Mouse (Mus musculus): ENCODE results near the gene Olfr70. TPM values are rescaled to one million over a fixed set of nuclear protein-coding genes. Genes with fewer than 3 reads are reported as not detected.

Olfr70 gene
- polyA plus RNA-seq (2015; fragmentation: Nextera tagmentation; extraction: Ambion mirVana) = not detected in 2 replicates

GRCm38 (mm10) chr4:43700707-43701106 lies at the start of gene Olfr70:
Gene Olfr70, minus strand, starts transcription at chr4:43700807.
- no peak for ATAC-seq (ENCODE audit: low FRiP score, low read depth)
- Histone ChIP-seq H3K9me3 (no peaks in the 10 kb centered on the region), H3K27me3 (no peaks in the 10 kb centered on the region), H3K4me3 (no peak within 1 kb of the TSS), H3K4me1 (no peaks in the 10 kb centered on the region), H3K27ac (no peak within 1 kb of the TSS), H3K36me3 (no peaks in the 10 kb centered on the region), H3K9ac (no peak within 1 kb of the TSS), H3K4me2 (replicated peaks) (no peak within 1 kb of the TSS)
- 79% methylated on average over 6 of the region's 6 CpGs for WGBS

- Histone ChIP-seq H3K4me1 (peaks cover 9% of the 10 kb centered on the region), H3K27me3 (no peaks in the 10 kb centered on the region), H3K9me3 (no peaks in the 10 kb centered on the region), H3K9ac (no peak overlapping the region), H3K4me3 (no peak overlapping the region), H3K36me3 (no peaks in the 10 kb centered on the region), H3K27ac (no peak overlapping the region), H3K4me2 (replicated peaks) (no peak overlapping the region)
- ATAC-seq (ENCODE audit: low FRiP score, low read depth) = no peak; the same call in 1 of the 2 replicates
- 19% methylated on average over 6 of the region's 6 CpGs for WGBS
Observed at GRCm38 (mm10) chr4:43745187-43745586, 44.6 kb upstream of the Olfr70 start.

GRCm38 (mm10) chr4:43743099-43743498 lies 42.5 kb upstream of the Olfr70 start:
- 37% methylated on average over 1 of the region's 1 CpGs for WGBS
- H3K4me1 ChIP-seq = peaks cover 11% of the 10 kb centered on the region
- ATAC-seq (ENCODE audit: low FRiP score, low read depth) = no peak

GRCm38 (mm10) chr4:43742637-43743036 lies 42.0 kb upstream of the Olfr70 start:
- WGBS = 13% methylated on average over 4 of the region's 4 CpGs

More at GRCm38 (mm10) chr4:43743099-43743498, 42.5 kb upstream of the Olfr70 start:
- Histone ChIP-seq H3K9me3 (no peaks in the 10 kb centered on the region), H3K4me3 (no peak overlapping the region), H3K27ac (no peak overlapping the region), H3K4me2 (replicated peaks) (no peak overlapping the region), H3K9ac (no peak overlapping the region), H3K36me3 (no peaks in the 10 kb centered on the region), H3K27me3 (no peaks in the 10 kb centered on the region)

GRCm38 (mm10) chr4:43741526-43741925 lies 40.9 kb upstream of the Olfr70 start:
- Histone ChIP-seq H3K4me2 (replicated peaks) (no peak overlapping the region), H3K36me3 (no peaks in the 10 kb centered on the region), H3K4me1 (peaks cover 19% of the 10 kb centered on the region), H3K27me3 (no peaks in the 10 kb centered on the region), H3K9me3 (no peaks in the 10 kb centered on the region), H3K27ac (no peak overlapping the region), H3K4me3 (no peak overlapping the region), H3K9ac (no peak overlapping the region)
- 64% methylated on average over 5 of the region's 5 CpGs for WGBS
- no peak for ATAC-seq (ENCODE audit: low FRiP score, low read depth)

More at GRCm38 (mm10) chr4:43742637-43743036, 42.0 kb upstream of the Olfr70 start:
- Histone ChIP-seq H3K4me1 (peaks cover 15% of the 10 kb centered on the region), H3K9me3 (no peaks in the 10 kb centered on the region), H3K4me2 (replicated peaks) (no peak overlapping the region), H3K36me3 (no peaks in the 10 kb centered on the region), H3K4me3 (no peak overlapping the region), H3K27me3 (no peaks in the 10 kb centered on the region), H3K27ac (no peak overlapping the region), H3K9ac (no peak overlapping the region)
- no peak for ATAC-seq (ENCODE audit: low FRiP score, low read depth)

GRCm38 (mm10) chr4:43738989-43739674 lies 38.5 kb upstream of the Olfr70 start:
- no peak overlapping the region for H3K4me2 ChIP-seq (replicated peaks)

GRCm38 (mm10) chr4:43737144-43737543 lies 36.5 kb upstream of the Olfr70 start:
- Histone ChIP-seq H3K9me3 (no peaks in the 10 kb centered on the region), H3K36me3 (no peaks in the 10 kb centered on the region), H3K27ac (peak overlapping the region; percentile 77), H3K9ac (no peak overlapping the region), H3K27me3 (no peaks in the 10 kb centered on the region), H3K4me1 (peaks cover 33% of the 10 kb centered on the region), H3K4me2 (replicated peaks) (no peak overlapping the region), H3K4me3 (no peak overlapping the region)
- ATAC-seq (ENCODE audit: low FRiP score, low read depth) = peak; percentile 72; the same call in 1 of the 2 replicates
- WGBS = 47% methylated on average over 6 of the region's 6 CpGs

More at GRCm38 (mm10) chr4:43738989-43739674, 38.5 kb upstream of the Olfr70 start:
- H3K9me3 ChIP-seq = no peaks in the 10 kb centered on the region
- no peak overlapping the region for H3K4me3 ChIP-seq
- WGBS = 64% methylated on average over 8 of the region's 8 CpGs
- H3K36me3 ChIP-seq = no peaks in the 10 kb centered on the region
- ATAC-seq (ENCODE audit: low FRiP score, low read depth) = no peak
- H3K27me3 ChIP-seq = no peaks in the 10 kb centered on the region
- H3K9ac ChIP-seq = no peak overlapping the region
- no peak overlapping the region for H3K27ac ChIP-seq
- H3K4me1 ChIP-seq = peaks cover 33% of the 10 kb centered on the region

- Histone ChIP-seq H3K4me2 (replicated peaks) (no peak overlapping the region), H3K36me3 (no peaks in the 10 kb centered on the region), H3K4me3 (no peak overlapping the region), H3K9me3 (no peaks in the 10 kb centered on the region), H3K27me3 (no peaks in the 10 kb centered on the region), H3K4me1 (peaks cover 68% of the 10 kb centered on the region), H3K27ac (no peak overlapping the region), H3K9ac (no peak overlapping the region; the same call in 1 of the 2 replicates)
- WGBS = 79% methylated on average over 5 of the region's 5 CpGs
- no peak for ATAC-seq (ENCODE audit: low FRiP score, low read depth)
Observed at GRCm38 (mm10) chr4:43733186-43733585, 32.6 kb upstream of the Olfr70 start.

GRCm38 (mm10) chr4:43732171-43732570 lies 31.6 kb upstream of the Olfr70 start:
- WGBS = 25% methylated on average over 1 of the region's 1 CpGs
- Histone ChIP-seq H3K27ac (no peak overlapping the region; the same call in 1 of the 2 replicates), H3K4me2 (replicated peaks) (no peak overlapping the region), H3K9me3 (no peaks in the 10 kb centered on the region), H3K4me3 (no peak overlapping the region), H3K36me3 (no peaks in the 10 kb centered on the region), H3K9ac (no peak overlapping the region), H3K4me1 (peaks cover 68% of the 10 kb centered on the region), H3K27me3 (no peaks in the 10 kb centered on the region)
- ATAC-seq (ENCODE audit: low FRiP score, low read depth) = no peak

- Histone ChIP-seq H3K4me2 (replicated peaks) (no peak overlapping the region), H3K9ac (no peak overlapping the region), H3K4me1 (peaks cover 70% of the 10 kb centered on the region), H3K4me3 (no peak overlapping the region), H3K9me3 (no peaks in the 10 kb centered on the region), H3K36me3 (no peaks in the 10 kb centered on the region), H3K27ac (peak overlapping the region; percentile 52; the same call in 1 of the 2 replicates), H3K27me3 (no peaks in the 10 kb centered on the region)
- 70% methylated on average over 21 of the region's 21 CpGs for WGBS
- ATAC-seq (ENCODE audit: low FRiP score, low read depth) = no peak
Observed at GRCm38 (mm10) chr4:43730750-43731297, 30.2 kb upstream of the Olfr70 start.

- H3K27ac ChIP-seq = peak within 1 kb of the TSS; percentile 52; the same call in 1 of the 2 replicates
- no peaks in the 10 kb centered on the region for H3K36me3 ChIP-seq
- no peaks in the 10 kb centered on the region for H3K9me3 ChIP-seq
- no peak for ATAC-seq (ENCODE audit: low FRiP score, low read depth)
- no peak within 1 kb of the TSS for H3K4me3 ChIP-seq
- no peak within 1 kb of the TSS for H3K4me2 ChIP-seq (replicated peaks)
- peaks cover 63% of the 10 kb centered on the region for H3K4me1 ChIP-seq
- no peak within 1 kb of the TSS for H3K9ac ChIP-seq
- no peaks in the 10 kb centered on the region for H3K27me3 ChIP-seq
- WGBS = 65% methylated on average over 14 of the region's 14 CpGs
Observed at GRCm38 (mm10) chr4:43729794-43730550, 29.4 kb upstream of the Olfr70 start, which contains the start of gene Spaar. Gene Spaar, plus strand, starts transcription at chr4:43730034.

GRCm38 (mm10) chr4:43729126-43729525 lies 28.5 kb upstream of the Olfr70 start:
- no peak for ATAC-seq (ENCODE audit: low FRiP score, low read depth)

More at GRCm38 (mm10) chr4:43729126-43729525, 28.5 kb upstream of the Olfr70 start:
- Histone ChIP-seq H3K4me3 (no peak overlapping the region), H3K4me2 (replicated peaks) (no peak overlapping the region), H3K4me1 (peaks cover 63% of the 10 kb centered on the region), H3K36me3 (no peaks in the 10 kb centered on the region), H3K9ac (no peak overlapping the region), H3K27ac (no peak overlapping the region; the same call in 1 of the 2 replicates), H3K9me3 (no peaks in the 10 kb centered on the region), H3K27me3 (no peaks in the 10 kb centered on the region)
- WGBS = 76% methylated on average over 3 of the region's 3 CpGs

All from limb, embryonic 13.5 days (tissue).